In the genomic region with DNA sequence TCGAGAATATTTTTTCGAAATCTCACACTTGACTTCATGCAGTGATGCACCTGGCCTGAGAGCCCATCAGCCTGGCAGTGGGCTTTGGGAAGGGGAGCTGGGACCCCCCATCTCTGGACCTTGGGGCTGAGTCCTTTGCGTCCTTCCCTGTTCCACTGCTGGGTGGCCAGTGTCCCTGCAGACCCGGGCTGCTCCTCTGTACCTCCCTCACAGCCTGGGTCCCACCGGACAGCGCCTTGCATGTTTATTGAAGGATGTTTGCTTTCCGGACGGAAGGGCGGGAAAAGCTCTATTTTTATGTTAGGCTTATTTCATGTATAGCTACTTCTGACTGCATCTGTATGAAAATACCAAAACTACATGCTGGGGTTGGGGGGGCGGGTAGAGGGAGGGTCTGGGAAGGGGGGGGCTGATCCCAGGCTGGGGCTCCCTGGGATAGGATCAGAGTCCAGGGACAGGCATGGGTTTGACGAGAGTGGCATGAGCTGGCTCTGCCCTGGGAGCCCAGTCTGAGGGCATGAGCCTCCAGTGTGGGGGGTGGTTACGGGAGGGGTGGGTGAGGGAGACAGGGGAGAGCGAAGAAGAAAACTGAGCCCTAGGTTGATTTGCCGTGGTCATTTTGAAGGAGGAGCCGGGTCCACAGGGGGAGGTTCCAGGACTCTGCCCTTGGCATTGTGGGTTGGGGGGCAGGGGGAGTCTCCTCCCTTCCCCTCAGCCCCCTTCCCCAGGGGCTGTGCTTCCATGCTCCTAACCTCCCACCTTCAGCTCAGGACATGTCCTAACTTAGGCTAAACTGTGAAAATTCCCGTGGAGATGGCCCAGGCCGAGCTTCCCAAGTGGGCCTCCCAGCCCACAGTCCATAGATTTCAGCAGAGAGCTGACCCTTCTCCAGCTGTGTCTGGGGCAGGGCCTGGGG, we compare ENCODE assay signal across 13 mouse cellular contexts. TPM values are rescaled to one million over a fixed set of nuclear protein-coding genes. Genes with fewer than 3 reads are reported as not detected.
A peak's percentile ranks its signal among the peaks of the same experiment; 100 is the strongest.
DNase-seq lines count a peak whose midpoint lies in the region; ATAC-seq and TF ChIP-seq lines count a peak whose summit lies in the region.
"Had no signal": no experiment of that assay in that cellular context is flagged by ENCODE, and none has a peak within 500 bp of the region (broad histone marks: within the 10 kb centered on the region; RNA-seq: fewer than 3 reads in every experiment).

No protein-coding gene starts in this region.

- no peak overlapping the region for H3K4me3 ChIP-seq in gastrocnemius, adult 2 months
- H3K4me3 ChIP-seq in hindbrain, postnatal 0 days (ENCODE audit: low read length), result no peak overlapping the region
- H3K4me3 ChIP-seq in hindbrain, embryonic 12.5 days, result no peak overlapping the region
- no peak overlapping the region for H3K4me3 ChIP-seq in midbrain, embryonic 10.5 days
- H3K4me3 ChIP-seq in midbrain, embryonic 16.5 days (ENCODE audit: low read depth, low read length), result no peak overlapping the region
- H3K4me3 ChIP-seq: hindbrain, embryonic 15.5 days; neural tube, embryonic 12.5 days had no signal

- H3K9me3 ChIP-seq in hindbrain, postnatal 0 days (ENCODE audit: low read length), result no peaks in the 10 kb centered on the region
- H3K9me3 ChIP-seq in hindbrain, embryonic 12.5 days (replicated peaks), result no peaks in the 10 kb centered on the region
- H3K9me3 ChIP-seq in midbrain, embryonic 10.5 days (replicated peaks), result no peaks in the 10 kb centered on the region
- no peaks in the 10 kb centered on the region for H3K9me3 ChIP-seq in midbrain, embryonic 16.5 days (replicated peaks; ENCODE audit: control insufficient read depth, low read length, poor library complexity, severe bottlenecking)
- H3K9me3 ChIP-seq: hindbrain, embryonic 15.5 days; neural tube, embryonic 12.5 days had no signal

- H3K9ac ChIP-seq in hindbrain, postnatal 0 days (replicated peaks; ENCODE audit: low read length), result no peak overlapping the region
- H3K9ac ChIP-seq in hindbrain, embryonic 12.5 days, result no peak overlapping the region
- no peak overlapping the region for H3K9ac ChIP-seq in midbrain, embryonic 16.5 days (ENCODE audit: low read depth, low read length)
- H3K9ac ChIP-seq: hindbrain, embryonic 15.5 days; neural tube, embryonic 12.5 days had no signal

- no peak for ATAC-seq in hindbrain, postnatal 0 days
- ATAC-seq in hindbrain, embryonic 12.5 days (ENCODE audit: low FRiP score), result no peak
- no peak for ATAC-seq in midbrain, embryonic 16.5 days
- no peak for ATAC-seq in megakaryocyte-erythroid progenitor cell, adult 5-6 weeks (replicated peaks; ENCODE audit: low FRiP score, low TSS enrichment, poor library complexity, severe bottlenecking)

- TF ChIP-seq CTCF in gastrocnemius, adult 2 months (IDR thresholded peaks at IDR 0.05), result no peak
- TF ChIP-seq CTCF in hindbrain, postnatal 0 days (IDR thresholded peaks at IDR 0.05; ENCODE audit: low read depth), result no peak

- 69% methylated on average over 17 of the region's 17 CpGs for WGBS in hindbrain, postnatal 0 days
- 66% methylated on average over 17 of the region's 17 CpGs for WGBS in hindbrain, embryonic 12.5 days
- 71% methylated on average over 17 of the region's 17 CpGs for WGBS in midbrain, embryonic 10.5 days
- WGBS in midbrain, embryonic 16.5 days, result 68% methylated on average over 17 of the region's 17 CpGs

- H3K27ac ChIP-seq in gastrocnemius, adult 2 months, result peak overlapping the region; percentile 72
- peak overlapping the region; percentile 1; the same call in 1 of the 2 replicates for H3K27ac ChIP-seq in hindbrain, postnatal 0 days
- no peak overlapping the region for H3K27ac ChIP-seq in hindbrain, embryonic 12.5 days
- H3K27ac ChIP-seq in midbrain, embryonic 10.5 days (replicated peaks), result peak overlapping the region; percentile 55; the same call in 1 of the 2 replicates
- no peak overlapping the region for H3K27ac ChIP-seq in midbrain, embryonic 16.5 days (ENCODE audit: low read length)
- H3K27ac ChIP-seq: neural tube, embryonic 12.5 days had no signal

- H3K4me2 ChIP-seq in hindbrain, postnatal 0 days (ENCODE audit: low read depth, low read length), result no peak overlapping the region
- no peak overlapping the region for H3K4me2 ChIP-seq in hindbrain, embryonic 12.5 days (replicated peaks)
- no peak overlapping the region for H3K4me2 ChIP-seq in midbrain, embryonic 16.5 days (ENCODE audit: low read length)
- H3K4me2 ChIP-seq: hindbrain, embryonic 15.5 days; liver, embryonic 11.5 days; neural tube, embryonic 12.5 days had no signal

- no peak for DNase-seq in gastrocnemius, adult 2 months
- DNase-seq in gastrocnemius, postnatal 10 days, result no peak
- DNase-seq in hindbrain, postnatal 0 days (ENCODE audit: low spot score), result no peak
- DNase-seq in midbrain, embryonic 10.5 days (ENCODE audit: low spot score), result no peak
- DNase-seq in frontal cortex, postnatal 10 days (ENCODE audit: low spot score in 2 of 2), result no peak
- DNase-seq: kidney, adult 8-10 months; right cerebral cortex, postnatal 4 days had no signal

- intact Hi-C loops in gastrocnemius, adult 2 months (cut with DNase I), result no loop called here

- H3K4me1 ChIP-seq in hindbrain, postnatal 0 days (ENCODE audit: insufficient read depth, low read length), result no peaks in the 10 kb centered on the region
- H3K4me1 ChIP-seq in hindbrain, embryonic 12.5 days, result peaks cover 16% of the 10 kb centered on the region; the same call in 1 of the 2 replicates
- peaks cover 29% of the 10 kb centered on the region for H3K4me1 ChIP-seq in midbrain, embryonic 10.5 days
- H3K4me1 ChIP-seq in midbrain, embryonic 16.5 days (ENCODE audit: control insufficient read depth, insufficient read depth, low read length), result no peaks in the 10 kb centered on the region
- H3K4me1 ChIP-seq: neural tube, embryonic 12.5 days had no signal

- peaks cover 29% of the 10 kb centered on the region for H3K36me3 ChIP-seq in hindbrain, postnatal 0 days (ENCODE audit: insufficient read depth, low read length)
- peaks cover 26% of the 10 kb centered on the region for H3K36me3 ChIP-seq in hindbrain, embryonic 12.5 days
- H3K36me3 ChIP-seq in midbrain, embryonic 10.5 days, result 0 out of 2 replicates have a peak, but pooled peaks cover 4% of the 10 kb centered on the region
- peaks cover 14% of the 10 kb centered on the region; the same call in 1 of the 2 replicates for H3K36me3 ChIP-seq in midbrain, embryonic 16.5 days (ENCODE audit: control insufficient read depth, insufficient read depth, low read length)

- no peaks in the 10 kb centered on the region for H3K27me3 ChIP-seq in hindbrain, postnatal 0 days (ENCODE audit: insufficient read depth, low read length)
- no peaks in the 10 kb centered on the region; the same call in 1 of the 2 replicates for H3K27me3 ChIP-seq in hindbrain, embryonic 12.5 days
- no peaks in the 10 kb centered on the region for H3K27me3 ChIP-seq in midbrain, embryonic 10.5 days (ENCODE audit: low read depth, poor library complexity, severe bottlenecking)
- no peaks in the 10 kb centered on the region for H3K27me3 ChIP-seq in midbrain, embryonic 16.5 days (ENCODE audit: control insufficient read depth, insufficient read depth, low read depth, low read length)
- H3K27me3 ChIP-seq: hindbrain, embryonic 15.5 days; neural tube, embryonic 12.5 days had no signal

RNA-seq across cellular contexts. Expression of gene Sema7a, which starts 22.2 kb away (rescaled TPM):
- 10 to 100 TPM in 1 of 2 experiments, 1 to 10 TPM in 1; 9.0 to 14.4 TPM for total RNA-seq in gastrocnemius, adult 2 months (2021)
- total RNA-seq in gastrocnemius, postnatal 10 days (2021), result 10 to 100 TPM; 15.7 to 18.5 TPM
- total RNA-seq in hindbrain, postnatal 0 days (2014; rRNA removed), result 60.2 and 62.8 TPM in 2 replicates
- 4.0 and 4.9 TPM in 2 replicates for polyA plus RNA-seq in hindbrain, postnatal 0 days (2015; fragmentation: Nextera tagmentation; extraction: Ambion mirVana)
- polyA plus RNA-seq in hindbrain, embryonic 12.5 days (2016; fragmentation: Nextera tagmentation; extraction: Ambion mirVana), result 1.0 and 1.7 TPM in 2 replicates
- 0.26 and 0.27 TPM in 2 replicates for polyA plus RNA-seq in midbrain, embryonic 10.5 days (2016; fragmentation: Nextera tagmentation; extraction: Ambion mirVana)
- polyA plus RNA-seq in midbrain, embryonic 16.5 days (2015; fragmentation: Nextera tagmentation; extraction: Ambion mirVana), result 1.6 and 1.9 TPM in 2 replicates
- total RNA-seq in megakaryocyte-erythroid progenitor cell, adult 5-6 weeks (2014; fragmentation: Nextera tagmentation), result 0.59 TPM in 1 of 2 replicates, not detected in the other
- total RNA-seq in megakaryocyte-erythroid progenitor cell, adult 5-6 weeks (2017), result not detected in 2 replicates

RNA-seq across cellular contexts. Expression of gene Cyp11a1, which starts 44.1 kb away (rescaled TPM):
- total RNA-seq in gastrocnemius, adult 2 months (2021), result under 1 TPM in 1 of 2 experiments, not detected in 1; 0.10 TPM
- 1 to 10 TPM; 1.2 to 1.6 TPM for total RNA-seq in gastrocnemius, postnatal 10 days (2021)
- total RNA-seq in hindbrain, postnatal 0 days (2014; rRNA removed), result 4.1 and 4.3 TPM in 2 replicates
- polyA plus RNA-seq in hindbrain, postnatal 0 days (2015; fragmentation: Nextera tagmentation; extraction: Ambion mirVana), result 1.2 and 1.8 TPM in 2 replicates
- polyA plus RNA-seq in hindbrain, embryonic 12.5 days (2016; fragmentation: Nextera tagmentation; extraction: Ambion mirVana), result 0.17 and 0.38 TPM in 2 replicates
- polyA plus RNA-seq in midbrain, embryonic 10.5 days (2016; fragmentation: Nextera tagmentation; extraction: Ambion mirVana), result 0.07 and 0.09 TPM in 2 replicates
- polyA plus RNA-seq in midbrain, embryonic 16.5 days (2015; fragmentation: Nextera tagmentation; extraction: Ambion mirVana), result 0.76 and 1.6 TPM in 2 replicates
- not detected in 2 replicates for total RNA-seq in megakaryocyte-erythroid progenitor cell, adult 5-6 weeks (2014; fragmentation: Nextera tagmentation)
- not detected in 2 replicates for total RNA-seq in megakaryocyte-erythroid progenitor cell, adult 5-6 weeks (2017)
- polyA plus RNA-seq: liver, embryonic 11.5 days; neural tube, embryonic 12.5 days had no signal

RNA-seq across cellular contexts. Expression of gene Ubl7, which starts 51.3 kb away (rescaled TPM):
- 10 to 100 TPM; 81.3 to 82.1 TPM for total RNA-seq in gastrocnemius, adult 2 months (2021)
- total RNA-seq in gastrocnemius, postnatal 10 days (2021), result 10 to 100 TPM; 48.7 to 49.2 TPM
- 96.6 and 116 TPM in 2 replicates for total RNA-seq in hindbrain, postnatal 0 days (2014; rRNA removed)
- polyA plus RNA-seq in hindbrain, postnatal 0 days (2015; fragmentation: Nextera tagmentation; extraction: Ambion mirVana), result 151 and 152 TPM in 2 replicates
- polyA plus RNA-seq in hindbrain, embryonic 12.5 days (2016; fragmentation: Nextera tagmentation; extraction: Ambion mirVana), result 143 and 144 TPM in 2 replicates
- 111 and 120 TPM in 2 replicates for polyA plus RNA-seq in midbrain, embryonic 10.5 days (2016; fragmentation: Nextera tagmentation; extraction: Ambion mirVana)
- polyA plus RNA-seq in midbrain, embryonic 16.5 days (2015; fragmentation: Nextera tagmentation; extraction: Ambion mirVana), result 173 and 176 TPM in 2 replicates
- total RNA-seq in megakaryocyte-erythroid progenitor cell, adult 5-6 weeks (2014; fragmentation: Nextera tagmentation), result 85.5 and 88.9 TPM in 2 replicates
- 20.6 and 20.7 TPM in 2 replicates for total RNA-seq in megakaryocyte-erythroid progenitor cell, adult 5-6 weeks (2017)

Comparison
In these comparisons a context has a peak if more than half of its experiments do, and no peak if none do; other contexts are left out.
1. H3K27ac ChIP-seq: peak in gastrocnemius, adult 2 months (single experiment), hindbrain, postnatal 0 days (single experiment) and midbrain, embryonic 10.5 days (single experiment); none in hindbrain, embryonic 12.5 days (single experiment) and midbrain, embryonic 16.5 days (single experiment).
2. RNA of gene Sema7a, which starts 22.2 kb away (total RNA-seq): 60.2 to 62.8 TPM in hindbrain, postnatal 0 days, 15.7 to 18.5 TPM in gastrocnemius, postnatal 10 days and 9.0 to 14.4 TPM in gastrocnemius, adult 2 months; 0.59 TPM in megakaryocyte-erythroid progenitor cell, adult 5-6 weeks; every median in the first group is over 4 times any median in the second.